Mouse (Mus musculus): ENCODE measurements around the gene Stard5. TPM values are rescaled to one million over a fixed set of nuclear protein-coding genes. Genes with fewer than 3 reads are reported as not detected.
A peak's percentile ranks its signal among the peaks of the same experiment; 100 is the strongest.

Gene Stard5
- polyA plus RNA-seq, 1 experiment from 2014 or later = 7.6 TPM

- H3K36me3 ChIP-seq = peaks cover 34% of the 10 kb centered on the region
- H3K27me3 ChIP-seq (replicated peaks) = no peaks in the 10 kb centered on the region
- no peak overlapping the region for H3K27ac ChIP-seq
- no peak overlapping the region for H3K9ac ChIP-seq
- WGBS (ENCODE audit: insufficient replicate concordance) = 79% methylated on average over 8 of the region's 8 CpGs
- H3K4me2 ChIP-seq = no peak overlapping the region
- H3K4me3 ChIP-seq = no peak overlapping the region
- ATAC-seq = no peak
- H3K4me1 ChIP-seq = peaks cover 13% of the 10 kb centered on the region
- no peaks in the 10 kb centered on the region for H3K9me3 ChIP-seq (replicated peaks)
These were observed 6.2 kb downstream of the Stard5 start for GRCm38 (mm10) chr7:83637781-83638583.

- Histone ChIP-seq H3K9ac (no peak overlapping the region), H3K4me1 (0 out of 2 replicates have a peak, but pooled peaks cover 6% of the 10 kb centered on the region), H3K27me3 (replicated peaks) (no peaks in the 10 kb centered on the region), H3K9me3 (replicated peaks) (no peaks in the 10 kb centered on the region), H3K36me3 (peaks cover 40% of the 10 kb centered on the region), H3K4me3 (no peak overlapping the region), H3K27ac (no peak overlapping the region), H3K4me2 (no peak overlapping the region)
- 68% methylated on average over 3 of the region's 3 CpGs for WGBS (ENCODE audit: insufficient replicate concordance)
- ATAC-seq = no peak
These were observed 7.3 kb downstream of the Stard5 start for GRCm38 (mm10) chr7:83639084-83639483.

- Histone ChIP-seq H3K27me3 (replicated peaks) (no peaks in the 10 kb centered on the region), H3K4me1 (0 out of 2 replicates have a peak, but pooled peaks cover 6% of the 10 kb centered on the region), H3K9me3 (replicated peaks) (no peaks in the 10 kb centered on the region), H3K4me3 (no peak overlapping the region), H3K27ac (no peak overlapping the region), H3K9ac (no peak overlapping the region), H3K4me2 (no peak overlapping the region), H3K36me3 (peaks cover 44% of the 10 kb centered on the region)
- WGBS (ENCODE audit: insufficient replicate concordance) = 72% methylated on average over 5 of the region's 5 CpGs
- ATAC-seq = no peak
These were observed 8.8 kb downstream of the Stard5 start for GRCm38 (mm10) chr7:83640581-83640980.

GRCm38 (mm10) chr7:83641163-83641562 lies 9.4 kb downstream of the Stard5 start:
- Histone ChIP-seq H3K9ac (no peak overlapping the region), H3K4me2 (no peak overlapping the region), H3K4me3 (no peak overlapping the region), H3K4me1 (0 out of 2 replicates have a peak, but pooled peaks cover 6% of the 10 kb centered on the region), H3K36me3 (peaks cover 42% of the 10 kb centered on the region), H3K27me3 (replicated peaks) (no peaks in the 10 kb centered on the region), H3K27ac (no peak overlapping the region), H3K9me3 (replicated peaks) (no peaks in the 10 kb centered on the region)
- no peak for ATAC-seq
- 60% methylated on average over 2 of the region's 2 CpGs for WGBS (ENCODE audit: insufficient replicate concordance)

- no peak overlapping the region for H3K27ac ChIP-seq
- H3K9me3 ChIP-seq (replicated peaks) = no peaks in the 10 kb centered on the region
- no peak overlapping the region for H3K4me2 ChIP-seq
- WGBS (ENCODE audit: insufficient replicate concordance) = 85% methylated on average over 6 of the region's 6 CpGs
- H3K36me3 ChIP-seq = peaks cover 23% of the 10 kb centered on the region
- no peaks in the 10 kb centered on the region for H3K27me3 ChIP-seq (replicated peaks)
- H3K4me1 ChIP-seq = 0 out of 2 replicates have a peak, but pooled peaks cover 6% of the 10 kb centered on the region
- no peak overlapping the region for H3K9ac ChIP-seq
- ATAC-seq = no peak
- no peak overlapping the region for H3K4me3 ChIP-seq
These were observed 11.8 kb downstream of the Stard5 start for GRCm38 (mm10) chr7:83643581-83643980.

GRCm38 (mm10) chr7:83644761-83645160 lies 13.0 kb downstream of the Stard5 start:
- Histone ChIP-seq H3K4me2 (no peak overlapping the region), H3K27me3 (replicated peaks) (no peaks in the 10 kb centered on the region), H3K4me3 (no peak overlapping the region), H3K9ac (no peak overlapping the region), H3K36me3 (peaks cover 18% of the 10 kb centered on the region), H3K4me1 (no peaks in the 10 kb centered on the region), H3K9me3 (replicated peaks) (no peaks in the 10 kb centered on the region), H3K27ac (no peak overlapping the region)
- no peak for ATAC-seq
- 67% methylated on average over 2 of the region's 2 CpGs for WGBS (ENCODE audit: insufficient replicate concordance)

GRCm38 (mm10) chr7:83645476-83645875 lies 13.7 kb downstream of the Stard5 start:
- H3K4me1 ChIP-seq = no peaks in the 10 kb centered on the region
- H3K27ac ChIP-seq = no peak overlapping the region
- no peak for ATAC-seq
- no peak overlapping the region for H3K4me3 ChIP-seq
- 39% methylated on average over 5 of the region's 5 CpGs for WGBS (ENCODE audit: insufficient replicate concordance)
- H3K9me3 ChIP-seq (replicated peaks) = no peaks in the 10 kb centered on the region
- H3K9ac ChIP-seq = no peak overlapping the region
- peaks cover 13% of the 10 kb centered on the region for H3K36me3 ChIP-seq
- no peak overlapping the region for H3K4me2 ChIP-seq
- no peaks in the 10 kb centered on the region for H3K27me3 ChIP-seq (replicated peaks)

- ATAC-seq = no peak
These were observed 17.0 kb downstream of the Stard5 start for GRCm38 (mm10) chr7:83648807-83649206.

GRCm38 (mm10) chr7:83650638-83651037 lies 18.9 kb downstream of the Stard5 start:
- Histone ChIP-seq H3K4me2 (no peak overlapping the region), H3K4me1 (peaks cover 6% of the 10 kb centered on the region; the same call in 1 of the 2 replicates), H3K27me3 (replicated peaks) (no peaks in the 10 kb centered on the region), H3K36me3 (no peaks in the 10 kb centered on the region), H3K9ac (no peak overlapping the region), H3K9me3 (replicated peaks) (no peaks in the 10 kb centered on the region), H3K27ac (no peak overlapping the region), H3K4me3 (no peak overlapping the region)
- ATAC-seq = no peak
- 29% methylated on average over 5 of the region's 5 CpGs for WGBS (ENCODE audit: insufficient replicate concordance)

More at GRCm38 (mm10) chr7:83648807-83649206, 17.0 kb downstream of the Stard5 start:
- no peak overlapping the region for H3K9ac ChIP-seq
- H3K36me3 ChIP-seq = 0 out of 2 replicates have a peak, but pooled peaks cover 5% of the 10 kb centered on the region
- no peak overlapping the region for H3K27ac ChIP-seq
- no peak overlapping the region for H3K4me2 ChIP-seq
- H3K4me3 ChIP-seq = no peak overlapping the region
- 72% methylated on average over 7 of the region's 7 CpGs for WGBS (ENCODE audit: insufficient replicate concordance)
- peaks cover 4% of the 10 kb centered on the region; the same call in 1 of the 2 replicates for H3K4me1 ChIP-seq
- no peaks in the 10 kb centered on the region for H3K9me3 ChIP-seq (replicated peaks)
- no peaks in the 10 kb centered on the region for H3K27me3 ChIP-seq (replicated peaks)

GRCm38 (mm10) chr7:83652498-83652897 lies 20.7 kb downstream of the Stard5 start:
- H3K4me3 ChIP-seq = no peak overlapping the region
- H3K9ac ChIP-seq = no peak overlapping the region
- ATAC-seq = no peak
- peaks cover 6% of the 10 kb centered on the region; the same call in 1 of the 2 replicates for H3K4me1 ChIP-seq
- H3K27me3 ChIP-seq (replicated peaks) = no peaks in the 10 kb centered on the region
- H3K4me2 ChIP-seq = no peak overlapping the region
- no peaks in the 10 kb centered on the region for H3K36me3 ChIP-seq
- H3K9me3 ChIP-seq (replicated peaks) = no peaks in the 10 kb centered on the region
- WGBS (ENCODE audit: insufficient replicate concordance) = 77% methylated on average over 5 of the region's 5 CpGs
- no peak overlapping the region for H3K27ac ChIP-seq

GRCm38 (mm10) chr7:83653605-83654051 lies 21.9 kb downstream of the Stard5 start:
- Histone ChIP-seq H3K4me3 (no peak overlapping the region), H3K27ac (no peak overlapping the region), H3K9ac (no peak overlapping the region), H3K27me3 (replicated peaks) (no peaks in the 10 kb centered on the region), H3K4me2 (peak overlapping the region; percentile 34; the same call in 1 of the 2 replicates), H3K9me3 (replicated peaks) (no peaks in the 10 kb centered on the region), H3K36me3 (no peaks in the 10 kb centered on the region), H3K4me1 (peaks cover 6% of the 10 kb centered on the region; the same call in 1 of the 2 replicates)
- WGBS (ENCODE audit: insufficient replicate concordance) = 53% methylated on average over 2 of the region's 2 CpGs
- no peak for ATAC-seq

- 41% methylated on average over 2 of the region's 2 CpGs for WGBS (ENCODE audit: insufficient replicate concordance)
- H3K4me1 ChIP-seq = peaks cover 6% of the 10 kb centered on the region; the same call in 1 of the 2 replicates
- H3K4me3 ChIP-seq = peak overlapping the region; percentile 35; the same call in 1 of the 2 replicates
- no peak overlapping the region for H3K27ac ChIP-seq
- H3K27me3 ChIP-seq (replicated peaks) = no peaks in the 10 kb centered on the region
- no peak overlapping the region for H3K9ac ChIP-seq
- no peaks in the 10 kb centered on the region for H3K36me3 ChIP-seq
- no peak for ATAC-seq
- peak overlapping the region; percentile 34 for H3K4me2 ChIP-seq
- no peaks in the 10 kb centered on the region for H3K9me3 ChIP-seq (replicated peaks)
These were observed 22.4 kb downstream of the Stard5 start for GRCm38 (mm10) chr7:83654196-83654595.

All from liver, embryonic 12.5 days (tissue).